Mouse (Mus musculus): ENCODE data around the gene Nrxn2. TPM values are rescaled to one million over a fixed set of nuclear protein-coding genes. Genes with fewer than 3 reads are reported as not detected.

Gene Nrxn2
- polyA plus RNA-seq, 1 experiment from 2014 or later: 16.0 TPM

- ATAC-seq (ENCODE audit: low FRiP score, low read depth): no peak
- no peaks in the 10 kb centered on the region for H3K9me3 ChIP-seq
- H3K27ac ChIP-seq (replicated peaks): no peak overlapping the region
- H3K4me1 ChIP-seq: peaks cover 27% of the 10 kb centered on the region
- H3K9ac ChIP-seq (replicated peaks): no peak overlapping the region
- H3K4me3 ChIP-seq: no peak overlapping the region
- 92% methylated on average over 5 of the region's 5 CpGs for WGBS
- no peaks in the 10 kb centered on the region for H3K36me3 ChIP-seq
- no peak overlapping the region for H3K4me2 ChIP-seq (replicated peaks)
- peaks cover 27% of the 10 kb centered on the region for H3K27me3 ChIP-seq
Observed at GRCm38 (mm10) chr19:6396237-6396636, 22.3 kb upstream of the Nrxn2 start.

DNA sequence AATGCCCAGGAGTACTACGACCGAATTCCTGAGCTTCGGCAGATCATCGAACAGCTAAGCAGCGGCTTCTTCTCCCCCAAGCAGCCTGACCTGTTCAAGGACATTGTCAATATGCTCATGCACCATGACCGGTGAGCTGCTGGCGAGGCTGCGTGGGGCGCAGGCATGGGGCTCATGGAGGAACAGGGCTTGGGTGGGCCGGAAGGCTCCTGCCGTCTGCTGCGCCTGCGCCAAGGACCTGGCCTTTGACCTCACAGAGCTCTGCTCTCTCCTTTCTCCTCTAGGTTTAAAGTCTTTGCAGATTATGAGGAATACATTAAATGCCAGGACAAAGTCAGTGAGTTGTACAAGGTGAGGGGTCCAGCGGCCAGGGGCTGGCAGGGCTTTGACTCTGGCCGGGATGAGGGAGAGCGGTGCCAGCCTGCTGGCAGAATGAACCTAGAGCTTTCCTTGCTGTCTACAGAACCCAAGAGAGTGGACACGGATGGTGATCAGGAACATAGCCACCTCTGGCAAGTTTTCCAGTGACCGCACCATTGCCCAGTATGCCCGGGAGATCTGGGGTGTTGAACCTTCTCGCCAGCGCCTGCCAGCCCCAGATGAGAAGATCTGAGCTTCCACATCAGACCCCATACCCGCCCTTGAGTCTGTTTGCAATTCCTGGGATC lies 20.8 kb upstream of the Nrxn2 start:
- H3K27me3 ChIP-seq: peaks cover 42% of the 10 kb centered on the region
- no peak for ATAC-seq (ENCODE audit: low FRiP score, low read depth)
- no peaks in the 10 kb centered on the region for H3K36me3 ChIP-seq
- H3K9me3 ChIP-seq: no peaks in the 10 kb centered on the region
- WGBS: 86% methylated on average over 22 of the region's 22 CpGs
- H3K4me3 ChIP-seq: no peak overlapping the region
- H3K4me1 ChIP-seq: peaks cover 34% of the 10 kb centered on the region
- no peak overlapping the region for H3K27ac ChIP-seq (replicated peaks)
- H3K9ac ChIP-seq (replicated peaks): no peak overlapping the region
- no peak overlapping the region for H3K4me2 ChIP-seq (replicated peaks)

GRCm38 (mm10) chr19:6398447-6399284 lies 19.9 kb upstream of the Nrxn2 start:
- Histone ChIP-seq H3K27me3 (peaks cover 52% of the 10 kb centered on the region), H3K27ac (replicated peaks) (peak overlapping the region; percentile 31), H3K9ac (replicated peaks) (peak overlapping the region; percentile 81), H3K4me3 (peak overlapping the region; percentile 69), H3K4me1 (peaks cover 41% of the 10 kb centered on the region), H3K9me3 (no peaks in the 10 kb centered on the region), H3K36me3 (no peaks in the 10 kb centered on the region), H3K4me2 (replicated peaks) (peak overlapping the region; percentile 100)
- peak; percentile 55 for ATAC-seq (ENCODE audit: low FRiP score, low read depth)
- WGBS: 2% methylated on average over 39 of the region's 39 CpGs

DNA sequence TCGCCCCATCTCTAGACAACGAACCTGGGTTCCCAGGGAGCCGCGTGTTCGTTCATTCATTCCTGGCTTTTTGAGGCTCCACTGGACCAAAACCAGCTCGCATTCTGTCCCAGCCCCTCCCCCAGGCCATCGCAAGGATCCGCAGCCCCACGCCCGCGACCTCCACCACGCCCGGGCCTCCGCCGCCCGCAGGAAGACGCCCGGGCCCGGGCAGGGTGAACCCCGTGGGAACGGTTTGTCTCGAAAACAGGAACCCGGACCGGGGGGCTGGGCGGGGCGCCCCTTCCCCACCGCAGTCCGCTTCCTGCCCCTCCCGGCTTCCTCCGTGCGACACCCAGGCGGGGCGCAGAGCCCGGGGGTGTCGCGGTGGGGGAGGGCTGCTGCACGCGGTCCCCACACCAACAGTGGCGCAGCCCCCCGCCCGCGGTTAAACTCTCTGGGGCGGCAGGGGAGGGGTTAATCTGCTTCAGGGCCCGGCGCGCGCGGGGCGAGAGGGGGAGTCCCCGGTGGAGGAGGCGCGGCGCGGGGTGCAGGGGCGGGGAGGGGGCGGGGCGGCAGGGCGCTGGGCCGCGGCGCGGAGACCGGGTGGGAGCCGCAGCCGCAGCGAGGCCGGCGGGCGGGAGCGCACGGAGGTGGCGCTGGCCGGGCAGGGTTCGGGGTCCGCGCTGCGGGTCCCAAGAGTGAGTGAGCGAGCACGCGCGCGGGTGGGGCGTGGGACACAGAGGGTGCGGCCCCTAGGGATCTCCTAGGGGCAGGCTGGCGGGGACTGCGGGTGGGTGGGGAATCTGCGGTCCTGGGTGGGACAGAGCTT lies 19.0 kb upstream of the Nrxn2 start, which contains the start of gene Rasgrp2:
Rasgrp2 (plus strand) TSS at position 56 of the 811 bp plus-strand sequence.
- H3K4me2 ChIP-seq (replicated peaks): peak within 1 kb of the TSS; percentile 100
- peaks cover 55% of the 10 kb centered on the region for H3K27me3 ChIP-seq
- peak within 1 kb of the TSS; percentile 81 for H3K9ac ChIP-seq (replicated peaks)
- peak within 1 kb of the TSS; percentile 69 for H3K4me3 ChIP-seq
- peaks cover 42% of the 10 kb centered on the region for H3K4me1 ChIP-seq
- H3K36me3 ChIP-seq: no peaks in the 10 kb centered on the region
- peak; percentile 35 for ATAC-seq (ENCODE audit: low FRiP score, low read depth)
- H3K9me3 ChIP-seq: no peaks in the 10 kb centered on the region
- WGBS: under 1% methylated on average over 73 of the region's 87 CpGs
- H3K27ac ChIP-seq (replicated peaks): peak within 1 kb of the TSS; percentile 31

DNA sequence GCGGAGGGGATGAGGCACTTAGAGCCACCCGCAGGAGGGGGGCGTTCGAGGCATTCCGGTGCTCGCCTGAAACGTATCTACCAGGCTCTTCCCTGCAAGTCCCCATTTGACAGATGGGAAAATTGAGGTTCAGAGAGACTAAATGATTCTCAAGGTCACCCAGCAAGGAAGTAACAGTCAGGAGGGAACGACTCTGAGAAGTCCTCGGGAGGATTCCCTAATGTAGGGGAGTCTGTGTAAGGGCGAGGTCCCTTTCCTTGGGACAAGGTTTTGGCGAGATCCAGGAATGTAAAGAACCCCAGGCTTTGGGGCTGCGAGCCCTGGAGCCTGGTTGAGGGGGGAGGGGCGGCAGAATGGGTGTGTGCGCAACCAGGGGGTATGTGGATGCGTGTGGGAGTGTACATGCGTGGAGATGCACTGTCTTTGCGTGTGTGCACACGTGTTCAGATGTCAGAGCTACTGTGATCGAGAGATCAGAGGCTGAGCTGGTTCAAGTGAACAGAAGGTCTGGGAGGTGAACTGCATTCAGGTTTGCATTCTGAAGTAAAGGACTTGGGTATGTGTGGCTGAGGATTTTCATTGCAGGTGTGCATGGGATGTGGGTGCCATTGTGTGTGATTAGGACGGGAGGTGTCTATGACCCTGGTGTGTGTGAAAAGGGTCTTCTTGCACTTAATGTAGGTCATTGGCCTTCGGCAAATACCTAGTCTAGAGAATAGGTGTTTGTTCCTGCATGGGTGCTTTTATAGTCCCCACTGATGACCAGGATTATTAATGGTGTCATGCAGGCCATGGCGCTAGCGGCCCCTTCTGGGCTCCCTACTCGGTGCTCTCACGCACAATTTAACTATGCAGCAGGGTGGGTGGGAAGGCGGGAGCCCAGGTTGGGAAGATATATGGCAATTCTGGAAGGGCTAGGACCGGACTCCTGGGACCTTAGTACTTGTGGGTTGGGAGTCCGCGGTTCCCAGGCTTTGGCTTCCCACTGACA lies 18.1 kb upstream of the Nrxn2 start:
- 3% methylated on average over 29 of the region's 29 CpGs for WGBS
- Histone ChIP-seq H3K36me3 (no peaks in the 10 kb centered on the region), H3K9ac (replicated peaks) (peak overlapping the region; percentile 81), H3K9me3 (no peaks in the 10 kb centered on the region), H3K4me2 (replicated peaks) (peak overlapping the region; percentile 100), H3K27me3 (peaks cover 59% of the 10 kb centered on the region), H3K4me1 (peaks cover 42% of the 10 kb centered on the region), H3K27ac (replicated peaks) (no peak overlapping the region), H3K4me3 (peak overlapping the region; percentile 69)
- no peak for ATAC-seq (ENCODE audit: low FRiP score, low read depth)

GRCm38 (mm10) chr19:6401131-6401815 lies 17.3 kb upstream of the Nrxn2 start:
- Histone ChIP-seq H3K9ac (replicated peaks) (0 out of 2 replicates have a peak overlapping the region, but pooled peaks have one; percentile 28), H3K36me3 (no peaks in the 10 kb centered on the region), H3K27ac (replicated peaks) (no peak overlapping the region), H3K4me3 (peak overlapping the region; percentile 35), H3K9me3 (no peaks in the 10 kb centered on the region), H3K27me3 (peaks cover 60% of the 10 kb centered on the region), H3K4me2 (replicated peaks) (peak overlapping the region; percentile 51), H3K4me1 (peaks cover 42% of the 10 kb centered on the region)
- ATAC-seq (ENCODE audit: low FRiP score, low read depth): no peak
- 2% methylated on average over 29 of the region's 32 CpGs for WGBS

DNA sequence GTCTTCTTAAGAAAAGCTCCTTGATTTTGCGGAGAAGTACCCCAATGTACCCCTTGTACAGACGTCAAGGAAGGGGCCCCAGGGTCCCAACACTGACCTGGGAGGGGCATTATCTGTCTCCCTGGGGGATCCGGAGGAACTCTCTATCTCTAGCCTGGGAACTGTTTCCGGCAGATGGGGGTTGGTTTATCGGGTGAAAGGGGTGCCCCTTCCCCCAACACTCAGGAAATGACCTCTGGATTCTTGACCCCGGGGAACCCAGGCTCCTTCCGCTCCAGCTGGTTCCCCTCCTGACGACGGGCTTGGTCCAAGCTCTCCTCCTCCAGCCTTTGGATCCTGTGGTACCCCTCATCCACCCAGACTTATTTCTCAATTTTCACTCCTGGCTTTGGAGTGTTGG lies 16.6 kb upstream of the Nrxn2 start:
- Histone ChIP-seq H3K4me3 (peak overlapping the region; percentile 35), H3K27ac (replicated peaks) (no peak overlapping the region), H3K9me3 (no peaks in the 10 kb centered on the region), H3K4me2 (replicated peaks) (peak overlapping the region; percentile 51), H3K36me3 (no peaks in the 10 kb centered on the region), H3K27me3 (peaks cover 64% of the 10 kb centered on the region), H3K9ac (replicated peaks) (0 out of 2 replicates have a peak overlapping the region, but pooled peaks have one; percentile 28), H3K4me1 (peaks cover 42% of the 10 kb centered on the region)
- 15% methylated on average over 9 of the region's 9 CpGs for WGBS
- no peak for ATAC-seq (ENCODE audit: low FRiP score, low read depth)

- 83% methylated on average over 10 of the region's 10 CpGs for WGBS
- H3K9ac ChIP-seq (replicated peaks): no peak overlapping the region
- peaks cover 34% of the 10 kb centered on the region for H3K4me1 ChIP-seq
- no peak overlapping the region for H3K27ac ChIP-seq (replicated peaks)
- no peak for ATAC-seq (ENCODE audit: low FRiP score, low read depth)
- no peak overlapping the region for H3K4me3 ChIP-seq
- H3K36me3 ChIP-seq: no peaks in the 10 kb centered on the region
- no peak overlapping the region for H3K4me2 ChIP-seq (replicated peaks)
- H3K27me3 ChIP-seq: peaks cover 60% of the 10 kb centered on the region
- no peaks in the 10 kb centered on the region for H3K9me3 ChIP-seq
Observed at GRCm38 (mm10) chr19:6403869-6404268, 14.7 kb upstream of the Nrxn2 start.

GRCm38 (mm10) chr19:6405433-6405832 lies 13.1 kb upstream of the Nrxn2 start:
- no peak overlapping the region for H3K4me3 ChIP-seq
- H3K27me3 ChIP-seq: peaks cover 48% of the 10 kb centered on the region
- no peak overlapping the region for H3K27ac ChIP-seq (replicated peaks)
- H3K9ac ChIP-seq (replicated peaks): no peak overlapping the region
- no peaks in the 10 kb centered on the region for H3K9me3 ChIP-seq
- H3K36me3 ChIP-seq: no peaks in the 10 kb centered on the region
- ATAC-seq (ENCODE audit: low FRiP score, low read depth): no peak
- whole genome bisulfite sequencing: 57% methylated on average over 10 of the region's 10 CpGs
- peaks cover 23% of the 10 kb centered on the region for H3K4me1 ChIP-seq
- H3K4me2 ChIP-seq (replicated peaks): no peak overlapping the region

- H3K4me3 ChIP-seq: no peak overlapping the region
- peaks cover 14% of the 10 kb centered on the region; the same call in 1 of the 2 replicates for H3K4me1 ChIP-seq
- ATAC-seq (ENCODE audit: low FRiP score, low read depth): no peak
- no peak overlapping the region for H3K27ac ChIP-seq (replicated peaks)
- no peak overlapping the region for H3K9ac ChIP-seq (replicated peaks)
- 79% methylated on average over 8 of the region's 8 CpGs for WGBS
- H3K4me2 ChIP-seq (replicated peaks): no peak overlapping the region
- H3K9me3 ChIP-seq: no peaks in the 10 kb centered on the region
- no peaks in the 10 kb centered on the region for H3K36me3 ChIP-seq
- peaks cover 31% of the 10 kb centered on the region for H3K27me3 ChIP-seq
Observed at GRCm38 (mm10) chr19:6407109-6407508, 11.4 kb upstream of the Nrxn2 start.

Measured in midbrain, embryonic 12.5 days (tissue).